In genomic region chr10:118804574-118804973, GRCm38 (mm10) we compare ENCODE assay signal across 8 mouse cellular contexts.
DNase-seq lines count a peak whose midpoint lies in the region; ATAC-seq lines count a peak whose summit lies in the region.

No protein-coding gene starts in this region.

- H3K4me3 ChIP-seq in heart, embryonic 12.5 days, result no peak overlapping the region
- H3K4me3 ChIP-seq in forebrain, embryonic 11.5 days (ENCODE audit: low read depth, low read length), result no peak overlapping the region
- no peak overlapping the region for H3K4me3 ChIP-seq in midbrain, embryonic 14.5 days (replicated peaks; ENCODE audit: low read depth, low read length)

- H3K27ac ChIP-seq in heart, embryonic 12.5 days (ENCODE audit: poor library complexity, severe bottlenecking), result 0 out of 2 replicates have a peak overlapping the region, but pooled peaks have one; percentile 18
- H3K27ac ChIP-seq in forebrain, embryonic 11.5 days (ENCODE audit: low read depth, low read length), result no peak overlapping the region
- H3K27ac ChIP-seq in midbrain, embryonic 14.5 days (replicated peaks; ENCODE audit: low read depth, low read length), result no peak overlapping the region

- H3K9me3 ChIP-seq in heart, embryonic 12.5 days (replicated peaks), result no peaks in the 10 kb centered on the region
- no peaks in the 10 kb centered on the region for H3K9me3 ChIP-seq in forebrain, embryonic 11.5 days (ENCODE audit: control insufficient read depth, low read length)
- no peaks in the 10 kb centered on the region for H3K9me3 ChIP-seq in midbrain, embryonic 14.5 days (ENCODE audit: control insufficient read depth, low read length)

- DNase-seq in adrenal gland, adult 2 months, result peak; percentile 49
- DNase-seq in kidney, postnatal 36 days, result peak; percentile 39 to 49
- no peak for DNase-seq in cerebellum, postnatal 10 days
- no peak for DNase-seq in ovary, postnatal 36 days (ENCODE audit: low spot score)
- DNase-seq in forebrain, embryonic 11.5 days (ENCODE audit: low spot score), result no peak
- DNase-seq in midbrain, embryonic 14.5 days, result no peak

- no peaks in the 10 kb centered on the region for H3K27me3 ChIP-seq in heart, embryonic 12.5 days (replicated peaks)
- H3K27me3 ChIP-seq in forebrain, embryonic 11.5 days (ENCODE audit: control insufficient read depth, insufficient read depth, low read length), result no peaks in the 10 kb centered on the region
- no peaks in the 10 kb centered on the region for H3K27me3 ChIP-seq in midbrain, embryonic 14.5 days (ENCODE audit: control insufficient read depth, insufficient read depth, low read length)

- H3K4me1 ChIP-seq in heart, embryonic 12.5 days (replicated peaks), result peaks cover 31% of the 10 kb centered on the region
- no peaks in the 10 kb centered on the region for H3K4me1 ChIP-seq in forebrain, embryonic 11.5 days (replicated peaks; ENCODE audit: control insufficient read depth, insufficient read depth, low read length)
- no peaks in the 10 kb centered on the region for H3K4me1 ChIP-seq in midbrain, embryonic 14.5 days (ENCODE audit: control insufficient read depth, insufficient read depth, low read length)

- H3K36me3 ChIP-seq in heart, embryonic 12.5 days, result no peaks in the 10 kb centered on the region
- H3K36me3 ChIP-seq in forebrain, embryonic 11.5 days (ENCODE audit: control insufficient read depth, insufficient read depth, low read length), result no peaks in the 10 kb centered on the region
- H3K36me3 ChIP-seq in midbrain, embryonic 14.5 days (ENCODE audit: control insufficient read depth, insufficient read depth, low read length), result no peaks in the 10 kb centered on the region

- ATAC-seq in heart, embryonic 12.5 days (ENCODE audit: insufficient number of reproducible peaks, low FRiP score), result peak; percentile 26; the same call in 1 of the 2 replicates
- ATAC-seq in megakaryocyte-erythroid progenitor cell, adult 5-6 weeks (replicated peaks; ENCODE audit: low FRiP score, low TSS enrichment, poor library complexity, severe bottlenecking), result 0 out of 2 replicates have a peak, but pooled peaks have one; percentile 39
- ATAC-seq in forebrain, embryonic 11.5 days (replicated peaks; ENCODE audit: low FRiP score), result no peak
- ATAC-seq in midbrain, embryonic 14.5 days (ENCODE audit: low FRiP score, low TSS enrichment), result no peak

- 23% methylated on average over 5 of the region's 5 CpGs for WGBS in heart, embryonic 12.5 days
- 67% methylated on average over 5 of the region's 5 CpGs for WGBS in forebrain, embryonic 11.5 days
- WGBS in midbrain, embryonic 14.5 days, result 73% methylated on average over 5 of the region's 5 CpGs

- H3K9ac ChIP-seq in heart, embryonic 12.5 days, result peak overlapping the region; percentile 22; the same call in 1 of the 2 replicates
- no peak overlapping the region for H3K9ac ChIP-seq in forebrain, embryonic 11.5 days (ENCODE audit: low read length)
- H3K9ac ChIP-seq in midbrain, embryonic 14.5 days (replicated peaks; ENCODE audit: low read length), result no peak overlapping the region

- H3K4me2 ChIP-seq in heart, embryonic 12.5 days, result peak overlapping the region; percentile 11
- no peak overlapping the region for H3K4me2 ChIP-seq in forebrain, embryonic 11.5 days (ENCODE audit: low read depth, low read length, severe bottlenecking)
- H3K4me2 ChIP-seq in midbrain, embryonic 14.5 days (ENCODE audit: low read length), result no peak overlapping the region

Comparison
In these comparisons a context has a peak if more than half of its experiments do, and no peak if none do; other contexts are left out.
1. DNase-seq: peak in adrenal gland, adult 2 months (single experiment) and kidney, postnatal 36 days (2 of 2); none in cerebellum, postnatal 10 days (0 of 2), ovary, postnatal 36 days (single experiment), forebrain, embryonic 11.5 days (single experiment) and midbrain, embryonic 14.5 days (single experiment).
2. ATAC-seq: peak in heart, embryonic 12.5 days (single experiment) and megakaryocyte-erythroid progenitor cell, adult 5-6 weeks (single experiment); none in forebrain, embryonic 11.5 days (single experiment) and midbrain, embryonic 14.5 days (single experiment).